Mouse (Mus musculus) liver, adult 2 months (tissue): ENCODE results near the gene Lars2.

Experiments
- CTCF ChIP-seq: fragments of 200-500 bp; IDR thresholded peaks from 2 replicates; pipeline ENCODE4 v1.5.1; 2011; ENCODE audit warnings: low read depth, low read length, control low read depth
- POLR2A ChIP-seq: fragments of 200-500 bp; IDR thresholded peaks from 2 replicates; pipeline ENCODE4 v1.6.1; 2011; ENCODE audit warnings: low read length, control low read depth; ENCODE audit not compliant: insufficient read depth; ENCODE audit errors: extremely low read depth

GRCm38 (mm10) chr9:123473377-123473776 is 106.7 kb downstream of the Lars2 start:
- TF ChIP-seq CTCF (no peak), POLR2A (no peak)
